Mouse (Mus musculus) heart, postnatal 0 days (tissue): ENCODE results near the gene Nebl.

Experiments used
- CTCF ChIP-seq: IDR thresholded peaks from 2 replicates; pipeline ENCODE4 v1.5.1; 2016; ENCODE audit warnings: antibody characterized with exemption, control low read depth, low read depth
- EP300 ChIP-seq: IDR thresholded peaks from 2 replicates; pipeline ENCODE4 v1.6.1; 2016; ENCODE audit warnings: antibody characterized with exemption, low read depth

DNA sequence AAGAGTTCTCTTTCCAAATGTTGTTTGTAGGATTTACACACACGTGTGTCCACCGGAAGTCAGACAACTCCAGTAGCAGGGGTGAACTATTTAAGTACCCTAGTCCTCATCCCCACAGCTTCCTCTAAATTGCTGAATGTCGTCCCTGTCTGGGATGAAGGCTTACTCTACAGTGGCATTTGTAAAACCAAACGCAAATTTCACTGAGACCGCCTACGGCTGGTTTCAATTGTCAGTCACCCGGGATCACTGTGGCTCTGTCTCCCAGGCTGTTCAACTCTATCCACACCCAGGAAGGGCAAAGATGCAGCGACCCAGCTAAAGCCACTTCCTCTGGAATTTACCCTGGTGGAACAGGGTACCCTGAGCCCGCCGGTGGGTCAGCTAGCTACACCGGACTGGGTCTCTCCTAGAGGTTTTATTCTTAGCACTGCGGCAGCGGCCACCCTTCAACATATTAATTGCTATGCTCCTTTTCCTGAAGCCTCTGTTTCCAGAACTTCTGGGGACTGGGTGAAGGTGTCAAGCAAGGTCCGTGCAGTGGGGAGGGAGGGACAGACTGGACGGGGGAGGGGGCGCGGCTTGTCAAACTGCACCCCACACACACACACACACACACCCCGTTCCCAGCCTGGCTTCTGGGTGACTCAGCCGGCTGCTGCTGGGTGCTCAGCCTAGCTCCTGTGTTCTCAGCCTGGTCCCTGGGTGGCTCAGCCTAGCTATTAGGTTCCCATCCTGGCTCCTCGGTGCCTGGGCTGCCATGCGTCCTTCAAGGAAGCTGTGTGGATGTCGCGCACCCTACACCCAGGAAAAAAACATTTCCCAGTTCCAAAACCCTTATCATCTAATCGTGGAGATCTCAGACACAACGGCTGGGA lies 1.3 kb downstream of the Nebl start:
- no peak for TF ChIP-seq CTCF
- no peak for TF ChIP-seq EP300
